Mouse (Mus musculus) kidney, postnatal 10 days (tissue): ENCODE results near the gene Samd7.
"Not testable (repeated sequence)": the region's sequence is repeated elsewhere in the genome, so short reads cannot be mapped to it uniquely, and the experiment has no call there.

Experiments
- DNase-seq: peaks from one replicate; pipeline ENCODE4 v3.0.0; 2021; ENCODE audit warnings: mixed read lengths

Samd7 gene

GRCm38 (mm10) chr3:30746006-30746405 lies at the start of gene Samd7:
Samd7 (plus strand) TSS chr3:30746293.
- DNase-seq, result no peak

- DNase-seq, result peak; percentile 85
Observed at GRCm38 (mm10) chr3:30696346-30696745, 49.7 kb upstream of the Samd7 start.

GRCm38 (mm10) chr3:30697891-30698290 lies 48.2 kb upstream of the Samd7 start:
- no peak for DNase-seq

- DNase-seq, result not testable (repeated sequence)
Observed at GRCm38 (mm10) chr3:30699711-30700505, 46.2 kb upstream of the Samd7 start, which contains the start of gene Lrrc31. Lrrc31 (minus strand) TSS chr3:30699843.

- DNase-seq, result no peak
Observed at GRCm38 (mm10) chr3:30705977-30706376, 40.1 kb upstream of the Samd7 start.

- DNase-seq, result no peak
Observed at GRCm38 (mm10) chr3:30706614-30707276, 39.3 kb upstream of the Samd7 start.

GRCm38 (mm10) chr3:30710191-30710590 lies 35.9 kb upstream of the Samd7 start:
- no peak for DNase-seq

- DNase-seq, result no peak
Observed at GRCm38 (mm10) chr3:30713334-30713733, 32.8 kb upstream of the Samd7 start.

- DNase-seq, result no peak
Observed at GRCm38 (mm10) chr3:30718649-30719048, 27.4 kb upstream of the Samd7 start.

- DNase-seq, result no peak
Observed at GRCm38 (mm10) chr3:30722036-30722435, 24.1 kb upstream of the Samd7 start.

GRCm38 (mm10) chr3:30722461-30722860 lies 23.6 kb upstream of the Samd7 start:
- DNase-seq, result no peak

- peak; percentile 48 for DNase-seq
Observed at GRCm38 (mm10) chr3:30723179-30723578, 22.9 kb upstream of the Samd7 start.

- no peak for DNase-seq
Observed at GRCm38 (mm10) chr3:30724105-30724824, 21.8 kb upstream of the Samd7 start.

- no peak for DNase-seq
Observed at GRCm38 (mm10) chr3:30724848-30725465, 21.1 kb upstream of the Samd7 start.

GRCm38 (mm10) chr3:30725514-30725913 lies 20.6 kb upstream of the Samd7 start:
- DNase-seq, result peak; percentile 44

GRCm38 (mm10) chr3:30727209-30727608 lies 18.9 kb upstream of the Samd7 start:
- DNase-seq, result no peak

GRCm38 (mm10) chr3:30729046-30729445 lies 17.0 kb upstream of the Samd7 start:
- no peak for DNase-seq

GRCm38 (mm10) chr3:30736809-30737208 lies 9.3 kb upstream of the Samd7 start:
- no peak for DNase-seq

- DNase-seq, result peak; percentile 68
Observed at GRCm38 (mm10) chr3:30741306-30741705, 4.8 kb upstream of the Samd7 start.

GRCm38 (mm10) chr3:30742891-30743290 lies 3.2 kb upstream of the Samd7 start:
- no peak for DNase-seq

GRCm38 (mm10) chr3:30748316-30748715 lies 2.2 kb downstream of the Samd7 start:
- DNase-seq, result no peak

- DNase-seq, result no peak
Observed at GRCm38 (mm10) chr3:30754696-30755095, 8.6 kb downstream of the Samd7 start.

- no peak for DNase-seq
Observed at GRCm38 (mm10) chr3:30764877-30765276, 18.8 kb downstream of the Samd7 start.
